Mouse (Mus musculus): ENCODE measurements around the gene Rph3al. TPM values are rescaled to one million over a fixed set of nuclear protein-coding genes. Genes with fewer than 3 reads are reported as not detected.

The Rph3al gene
- polyA plus RNA-seq, 1 experiment from 2014 or later: not detected

DNA sequence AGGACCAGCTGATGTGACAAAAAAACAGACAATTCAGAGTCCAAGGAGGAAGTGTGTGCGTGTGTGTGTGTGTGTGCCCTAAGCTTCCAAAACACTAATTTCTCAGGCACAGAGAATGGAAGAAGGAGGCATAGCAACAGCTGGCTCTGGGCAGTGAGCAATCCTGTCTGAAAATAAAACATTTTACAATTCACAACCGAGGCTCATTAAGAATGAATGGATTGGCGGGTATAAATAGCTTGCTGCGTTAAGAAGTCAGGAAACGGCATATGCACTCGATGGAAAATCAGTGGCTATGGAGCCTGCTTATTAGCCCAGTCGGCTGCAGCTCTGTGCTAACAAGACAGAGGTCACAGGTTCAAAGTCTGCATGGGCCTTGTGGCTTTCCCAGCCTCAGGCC lies 92.6 kb downstream of the Rph3al start:
- Histone ChIP-seq H3K79me2 (ENCODE audit: inconsistent target) (no peaks in the 10 kb centered on the region), H3K4me3 (ENCODE audit: inconsistent target) (no peak overlapping the region), H3K27ac (no peak overlapping the region), H3K36me3 (ENCODE audit: inconsistent target) (no peaks in the 10 kb centered on the region)
- WGBS (ENCODE audit: missing documents): 77% methylated on average over 7 of the region's 7 CpGs

GRCm38 (mm10) chr11:75842904-75843619 lies 95.2 kb downstream of the Rph3al start:
- WGBS (ENCODE audit: missing documents): 82% methylated on average over 4 of the region's 4 CpGs
- Histone ChIP-seq H3K79me2 (ENCODE audit: inconsistent target) (no peaks in the 10 kb centered on the region), H3K36me3 (ENCODE audit: inconsistent target) (no peaks in the 10 kb centered on the region), H3K27ac (no peak overlapping the region), H3K4me3 (ENCODE audit: inconsistent target) (no peak overlapping the region)

- Histone ChIP-seq H3K4me3 (ENCODE audit: inconsistent target) (no peak overlapping the region), H3K27ac (no peak overlapping the region), H3K36me3 (ENCODE audit: inconsistent target) (no peaks in the 10 kb centered on the region), H3K79me2 (ENCODE audit: inconsistent target) (no peaks in the 10 kb centered on the region)
- 86% methylated on average over 3 of the region's 3 CpGs for WGBS (ENCODE audit: missing documents)
These were observed 96.7 kb downstream of the Rph3al start for GRCm38 (mm10) chr11:75841503-75841902.

DNA sequence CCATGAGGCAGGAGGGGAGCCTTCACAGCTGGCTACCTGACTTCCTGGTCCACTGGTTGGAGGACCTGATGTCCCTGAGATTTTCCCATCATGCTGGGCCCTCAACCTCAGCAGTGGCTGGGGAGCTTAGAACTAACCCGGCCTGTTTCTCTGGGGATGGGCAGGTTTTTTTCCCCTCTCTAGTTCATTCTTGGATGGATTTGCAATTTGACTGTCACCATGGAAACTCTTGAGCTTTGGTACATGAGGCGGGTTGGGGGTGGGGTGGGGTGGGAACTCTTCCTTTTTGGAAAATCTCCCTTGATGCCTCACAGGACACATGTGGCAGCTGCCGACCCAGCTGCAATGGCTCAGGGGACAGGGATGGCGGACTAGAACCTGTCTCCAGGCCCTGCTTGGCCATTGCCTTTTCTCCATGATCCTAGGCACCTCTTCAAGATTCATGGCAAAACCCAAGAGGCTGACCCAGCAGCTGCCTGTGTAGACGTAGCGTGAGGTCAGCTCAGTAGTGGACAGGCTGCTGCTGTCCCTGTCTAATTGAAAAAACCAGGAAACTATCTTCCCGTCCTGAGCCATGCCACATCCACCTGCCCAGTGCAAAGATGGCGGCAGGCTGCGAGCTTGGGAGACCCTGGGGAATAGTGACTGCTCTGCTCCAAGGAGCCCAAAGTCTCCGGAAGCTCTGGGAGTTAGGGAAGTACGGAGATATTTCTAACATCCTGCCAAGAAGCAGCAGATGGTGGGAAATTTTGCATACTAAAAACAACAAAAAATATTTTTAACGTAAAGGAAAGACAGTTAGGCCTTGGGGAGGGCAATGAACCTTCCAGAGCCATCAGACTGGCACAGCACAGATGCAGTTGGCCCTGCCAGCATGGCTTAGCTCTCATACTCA lies 98.4 kb downstream of the Rph3al start:
- Histone ChIP-seq H3K27ac (no peak overlapping the region), H3K36me3 (ENCODE audit: inconsistent target) (no peaks in the 10 kb centered on the region), H3K4me3 (ENCODE audit: inconsistent target) (no peak overlapping the region), H3K79me2 (ENCODE audit: inconsistent target) (no peaks in the 10 kb centered on the region)
- WGBS (ENCODE audit: missing documents): 95% methylated on average over 12 of the region's 12 CpGs

DNA sequence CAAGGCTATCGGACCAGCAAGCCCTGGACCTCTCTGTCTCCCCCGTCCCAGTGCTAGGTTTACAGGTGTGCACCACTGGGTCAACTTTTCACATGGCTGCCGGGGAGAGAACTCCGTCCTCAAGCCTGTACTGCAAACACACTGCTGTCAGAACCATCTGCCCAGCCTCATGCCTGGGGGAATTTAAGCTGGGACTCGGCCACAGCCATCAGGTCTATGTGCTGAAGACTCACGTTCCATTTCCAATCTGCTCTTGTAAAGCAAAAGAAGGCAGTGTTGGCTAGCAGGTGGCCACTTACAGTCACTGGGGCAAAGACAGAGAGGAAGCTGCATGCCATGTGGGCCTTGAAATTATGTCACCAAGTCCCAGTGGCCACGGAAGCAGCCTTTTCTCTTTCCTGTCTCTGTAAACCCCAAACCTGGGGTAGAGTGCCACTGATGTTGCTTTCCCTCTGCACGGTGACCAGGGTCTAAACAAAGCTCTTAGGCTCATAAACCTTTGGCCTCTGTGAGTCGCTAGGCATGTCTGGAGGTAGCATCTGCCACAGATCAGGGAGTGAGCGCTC lies 99.3 kb downstream of the Rph3al start:
- WGBS (ENCODE audit: missing documents): 55% methylated on average over 10 of the region's 10 CpGs
- H3K27ac ChIP-seq: no peak overlapping the region
- H3K36me3 ChIP-seq (ENCODE audit: inconsistent target): no peaks in the 10 kb centered on the region
- H3K4me3 ChIP-seq (ENCODE audit: inconsistent target): no peak overlapping the region
- H3K79me2 ChIP-seq (ENCODE audit: inconsistent target): no peaks in the 10 kb centered on the region

- H3K27ac ChIP-seq: no peak overlapping the region
- WGBS (ENCODE audit: missing documents): 42% methylated on average over 7 of the region's 11 CpGs
- no peaks in the 10 kb centered on the region for H3K36me3 ChIP-seq (ENCODE audit: inconsistent target)
- no peak overlapping the region for H3K4me3 ChIP-seq (ENCODE audit: inconsistent target)
- no peaks in the 10 kb centered on the region for H3K79me2 ChIP-seq (ENCODE audit: inconsistent target)
These were observed 102.0 kb downstream of the Rph3al start for GRCm38 (mm10) chr11:75836240-75836610.

DNA sequence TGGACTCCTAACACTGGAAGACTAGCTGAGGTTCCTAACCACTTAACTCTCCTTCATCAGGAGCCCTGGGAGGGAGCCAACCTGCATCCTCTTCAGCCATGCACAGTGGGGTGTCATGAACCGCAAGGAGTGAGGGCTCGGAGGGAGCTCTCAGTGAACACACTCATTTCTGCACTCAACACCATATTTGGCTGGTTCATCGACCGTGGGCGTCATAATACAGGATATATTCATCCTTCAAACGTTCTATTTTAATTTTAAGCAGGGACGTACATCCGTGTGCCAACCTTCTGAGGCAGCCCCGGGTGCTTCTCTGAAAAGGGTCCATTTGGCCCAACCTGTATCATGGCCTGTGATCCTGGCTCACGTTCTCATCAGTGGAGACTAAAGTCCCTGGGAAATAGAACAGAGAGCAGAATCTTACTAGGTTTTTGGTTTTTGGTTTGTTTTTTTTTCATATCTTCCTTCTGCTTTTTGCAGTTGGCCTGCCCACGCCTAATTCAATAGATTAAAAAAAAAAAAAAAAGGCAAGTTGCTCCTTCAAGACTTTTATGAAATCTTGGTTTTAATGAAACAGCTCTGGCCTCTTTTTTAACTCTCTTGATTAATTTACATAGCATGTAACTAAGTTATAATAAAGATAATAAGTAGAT lies 102.5 kb downstream of the Rph3al start:
- Histone ChIP-seq H3K27ac (no peak overlapping the region), H3K4me3 (ENCODE audit: inconsistent target) (no peak overlapping the region), H3K36me3 (ENCODE audit: inconsistent target) (no peaks in the 10 kb centered on the region), H3K79me2 (ENCODE audit: inconsistent target) (no peaks in the 10 kb centered on the region)
- WGBS (ENCODE audit: missing documents): 7% methylated on average over 11 of the region's 11 CpGs

DNA sequence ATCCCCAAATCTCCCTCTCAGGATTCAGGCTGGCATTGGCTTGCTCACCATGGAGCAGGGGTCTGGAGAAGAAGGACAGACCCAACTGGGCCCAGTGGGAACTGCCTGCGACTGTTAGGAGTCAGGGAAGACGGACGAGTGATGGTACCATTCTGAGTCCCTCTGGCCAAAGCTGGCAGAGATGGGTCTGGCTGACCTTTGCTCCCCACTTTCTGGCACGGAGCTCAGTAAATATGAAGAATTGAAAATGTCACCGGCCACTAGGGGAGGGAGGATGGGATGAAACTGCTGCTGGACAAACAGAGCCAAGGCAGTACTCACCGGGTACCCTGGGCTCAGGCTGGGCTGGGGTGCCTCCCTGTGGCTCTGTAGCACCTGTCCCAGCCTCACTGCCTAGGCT lies 105.1 kb downstream of the Rph3al start:
- Histone ChIP-seq H3K79me2 (ENCODE audit: inconsistent target) (no peaks in the 10 kb centered on the region), H3K4me3 (ENCODE audit: inconsistent target) (no peak overlapping the region), H3K36me3 (ENCODE audit: inconsistent target) (no peaks in the 10 kb centered on the region), H3K27ac (no peak overlapping the region)
- WGBS (ENCODE audit: missing documents): 98% methylated on average over 6 of the region's 6 CpGs

GRCm38 (mm10) chr11:75830386-75830785 lies 107.8 kb downstream of the Rph3al start:
- H3K79me2 ChIP-seq (ENCODE audit: inconsistent target): no peaks in the 10 kb centered on the region
- H3K4me3 ChIP-seq (ENCODE audit: inconsistent target): no peak overlapping the region
- WGBS (ENCODE audit: missing documents): 83% methylated on average over 3 of the region's 3 CpGs
- H3K27ac ChIP-seq: no peak overlapping the region
- no peaks in the 10 kb centered on the region for H3K36me3 ChIP-seq (ENCODE audit: inconsistent target)

GRCm38 (mm10) chr11:75827414-75827813 lies 110.8 kb downstream of the Rph3al start:
- Histone ChIP-seq H3K4me3 (ENCODE audit: inconsistent target) (no peak overlapping the region), H3K36me3 (ENCODE audit: inconsistent target) (no peaks in the 10 kb centered on the region), H3K79me2 (ENCODE audit: inconsistent target) (no peaks in the 10 kb centered on the region), H3K27ac (no peak overlapping the region)
- 66% methylated on average over 8 of the region's 8 CpGs for WGBS (ENCODE audit: missing documents)

DNA sequence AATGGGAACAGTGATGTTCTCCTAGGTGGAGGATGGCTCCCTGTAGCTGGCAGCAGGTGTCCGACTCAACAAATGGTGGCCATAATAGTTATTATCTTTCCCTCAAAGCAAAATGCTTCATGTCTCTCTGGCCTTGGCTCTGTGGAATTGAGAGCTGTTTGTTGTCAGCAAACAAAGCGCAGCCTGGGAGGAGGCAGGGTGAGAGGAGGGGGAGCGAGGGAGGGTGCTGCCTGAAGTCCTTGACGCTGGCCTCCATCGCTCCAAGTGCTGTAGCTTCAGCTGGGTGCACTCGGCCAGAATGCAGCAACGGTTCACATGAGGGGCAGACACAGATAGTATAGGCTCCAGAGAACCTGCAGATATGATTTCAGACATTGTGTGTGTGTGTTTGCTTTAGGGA lies 114.7 kb downstream of the Rph3al start:
- Histone ChIP-seq H3K4me3 (ENCODE audit: inconsistent target) (no peak overlapping the region), H3K27ac (no peak overlapping the region)

DNA sequence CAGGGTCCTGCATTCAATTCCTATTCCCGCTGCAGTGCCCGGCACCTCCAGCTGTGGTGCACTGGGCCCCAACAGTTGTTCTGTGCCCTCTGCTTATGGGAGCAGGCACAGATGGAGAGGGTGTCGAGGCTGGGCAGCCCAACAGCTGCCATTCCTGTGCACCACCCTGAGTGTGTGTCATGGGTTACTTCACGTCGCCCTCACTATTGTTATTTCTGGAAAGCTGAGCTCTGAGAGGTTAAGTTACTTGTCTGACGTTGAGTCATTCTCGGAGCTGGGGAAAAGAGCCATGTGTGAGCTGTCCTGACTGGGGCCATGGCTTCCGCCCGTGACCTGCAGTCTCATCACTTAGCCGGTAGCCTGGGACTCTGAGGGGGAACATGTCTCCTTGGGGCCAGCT lies 125.1 kb downstream of the Rph3al start:
- H3K79me2 ChIP-seq (ENCODE audit: inconsistent target): no peaks in the 10 kb centered on the region
- no peak overlapping the region for H3K4me3 ChIP-seq (ENCODE audit: inconsistent target)
- H3K27ac ChIP-seq: no peak overlapping the region
- 87% methylated on average over 10 of the region's 10 CpGs for WGBS (ENCODE audit: missing documents)
- H3K36me3 ChIP-seq (ENCODE audit: inconsistent target): no peaks in the 10 kb centered on the region

More for the DNA sequence above, 114.7 kb downstream of the Rph3al start:
- Histone ChIP-seq H3K36me3 (ENCODE audit: inconsistent target) (no peaks in the 10 kb centered on the region), H3K79me2 (ENCODE audit: inconsistent target) (no peaks in the 10 kb centered on the region)
- WGBS (ENCODE audit: missing documents): 83% methylated on average over 5 of the region's 7 CpGs

DNA sequence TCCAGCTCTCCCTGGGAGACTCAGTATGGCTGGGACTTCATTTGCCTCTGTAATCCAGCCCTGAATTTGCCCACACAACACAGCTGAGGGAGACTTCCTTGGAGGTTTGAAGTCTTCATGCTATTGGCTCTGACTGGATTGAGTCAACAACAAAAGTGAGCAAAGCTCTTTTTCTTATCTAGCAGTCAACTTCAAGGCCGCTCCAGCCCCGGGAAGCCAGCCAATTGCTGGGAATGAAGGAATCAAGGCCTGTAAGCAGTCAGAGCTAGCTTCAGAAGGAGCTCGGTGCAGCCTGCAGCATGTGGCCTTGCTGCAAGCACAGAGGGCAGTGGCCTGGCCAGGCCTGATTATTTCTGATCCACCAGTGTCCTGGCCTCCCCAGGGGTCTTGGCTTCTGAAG lies 126.3 kb downstream of the Rph3al start:
- Histone ChIP-seq H3K79me2 (ENCODE audit: inconsistent target) (no peaks in the 10 kb centered on the region), H3K27ac (no peak overlapping the region), H3K36me3 (ENCODE audit: inconsistent target) (no peaks in the 10 kb centered on the region), H3K4me3 (ENCODE audit: inconsistent target) (no peak overlapping the region)
- WGBS (ENCODE audit: missing documents): 83% methylated on average over 3 of the region's 3 CpGs

GRCm38 (mm10) chr11:75810526-75810925 lies 127.7 kb downstream of the Rph3al start:
- Histone ChIP-seq H3K79me2 (ENCODE audit: inconsistent target) (no peaks in the 10 kb centered on the region), H3K4me3 (ENCODE audit: inconsistent target) (no peak overlapping the region), H3K36me3 (ENCODE audit: inconsistent target) (no peaks in the 10 kb centered on the region), H3K27ac (no peak overlapping the region)
- WGBS (ENCODE audit: missing documents): 98% methylated on average over 3 of the region's 3 CpGs
